Mouse (Mus musculus) testis, adult 2 months (tissue): ENCODE results near the gene Zscan26.

Source experiments
- CTCF ChIP-seq: fragments of 200-500 bp; IDR thresholded peaks from 2 replicates; pipeline ENCODE4 v1.5.1; 2012; ENCODE audit warnings: low read depth, mild to moderate bottlenecking, inconsistent platforms, low read length, moderate library complexity; ENCODE audit not compliant: control insufficient read depth, insufficient read depth, insufficient replicate concordance
- POLR2A ChIP-seq: fragments of 200-500 bp; IDR thresholded peaks from 2 replicates; pipeline ENCODE4 v1.6.1; 2012; ENCODE audit warnings: low read depth, mild to moderate bottlenecking, inconsistent platforms, low read length, moderate library complexity; ENCODE audit not compliant: control insufficient read depth

GRCm38 (mm10) chr13:21401636-21402286 lies 51.8 kb downstream of the Zscan26 start:
- no peak for TF ChIP-seq CTCF
- no peak for TF ChIP-seq POLR2A
